Mouse (Mus musculus): Measurements from ENCODE around the gene Tm9sf3.

Gene Tm9sf3

DNA sequence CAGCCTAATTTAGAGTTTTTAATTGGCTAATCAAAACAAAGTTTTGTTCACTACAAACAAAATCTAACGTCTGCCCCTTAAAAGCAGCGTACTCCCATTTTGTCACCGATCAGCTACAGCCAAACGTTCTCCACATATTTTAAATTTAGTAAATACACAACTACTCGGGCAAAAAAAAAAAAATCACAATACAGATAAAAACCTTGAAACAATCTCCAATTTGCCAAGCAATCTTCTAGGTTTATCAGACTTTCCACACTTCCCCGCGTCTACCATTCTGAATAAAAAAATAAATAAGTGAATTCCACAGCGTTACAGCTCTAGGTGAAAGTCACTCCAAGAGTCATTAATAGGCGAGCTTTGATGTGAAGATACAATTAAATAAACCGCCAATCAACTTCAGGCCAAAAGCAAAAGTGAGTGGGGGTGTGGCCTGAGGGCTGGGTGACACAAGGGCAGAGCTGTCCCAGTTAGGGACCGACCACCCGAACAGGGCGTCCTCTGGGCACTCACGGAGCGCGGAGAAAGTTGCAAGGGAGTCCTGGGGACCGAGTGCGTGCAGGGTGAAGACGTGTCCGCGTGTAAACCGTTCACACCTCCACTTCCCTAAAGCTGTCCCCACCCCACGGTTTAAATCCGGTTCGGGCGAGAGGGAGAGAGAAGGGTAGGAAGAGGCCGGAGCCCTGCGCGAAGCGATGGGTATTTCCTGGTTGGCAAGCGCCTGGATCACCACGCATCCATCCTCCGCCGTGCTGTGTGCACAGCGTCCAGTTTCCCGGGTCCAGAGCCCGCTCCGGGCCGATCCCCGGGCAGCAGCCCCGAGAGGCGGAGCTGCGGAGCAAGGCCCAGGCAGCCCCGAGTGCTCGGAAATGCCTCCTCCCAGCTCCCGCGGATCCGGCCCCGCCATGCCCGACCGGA, 826 bp downstream of the Tm9sf3 start:
- peak; percentile 70 for DNase-seq (ENCODE audit: low spot score)

DNA sequence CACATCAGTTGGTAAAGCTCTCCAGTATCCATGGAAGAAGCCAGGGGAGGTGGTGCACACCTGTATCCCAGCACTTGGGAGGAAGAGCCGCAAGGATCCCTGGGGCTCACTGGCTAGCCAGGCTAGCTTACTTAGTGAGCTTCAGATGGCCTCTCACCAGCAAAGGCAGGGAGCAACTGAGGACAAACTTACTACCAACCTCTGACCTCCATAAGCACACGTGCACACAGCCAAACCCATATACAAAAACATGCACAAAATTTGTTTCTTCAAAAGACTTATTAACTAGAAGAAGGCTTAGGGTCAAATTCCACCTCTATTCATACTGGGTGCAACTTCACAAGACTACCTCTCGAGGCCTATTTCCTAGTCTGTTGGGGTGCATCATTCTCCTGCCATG, 3.1 kb downstream of the Tm9sf3 start:
- DNase-seq (ENCODE audit: low spot score) = no peak

DNA sequence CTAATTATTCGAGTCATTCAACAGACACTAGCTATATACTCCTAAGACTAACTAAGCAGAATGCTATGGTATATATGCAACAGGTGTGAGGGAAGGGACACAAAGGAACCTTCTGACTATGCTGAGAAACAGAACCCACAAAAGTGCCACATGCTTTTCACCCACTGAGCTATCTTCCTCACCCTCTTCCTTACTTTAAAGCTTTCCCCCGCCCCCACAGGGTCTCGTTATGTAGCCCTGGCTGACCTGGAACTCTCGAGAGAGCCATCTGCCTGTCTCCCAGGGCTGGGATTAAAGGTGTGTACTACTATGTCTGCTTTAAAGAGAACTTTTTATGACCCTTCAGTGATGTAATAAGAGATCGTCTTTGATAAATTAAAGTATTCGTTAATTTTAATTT, 4.5 kb downstream of the Tm9sf3 start:
- DNase-seq (ENCODE audit: low spot score) = no peak

DNA sequence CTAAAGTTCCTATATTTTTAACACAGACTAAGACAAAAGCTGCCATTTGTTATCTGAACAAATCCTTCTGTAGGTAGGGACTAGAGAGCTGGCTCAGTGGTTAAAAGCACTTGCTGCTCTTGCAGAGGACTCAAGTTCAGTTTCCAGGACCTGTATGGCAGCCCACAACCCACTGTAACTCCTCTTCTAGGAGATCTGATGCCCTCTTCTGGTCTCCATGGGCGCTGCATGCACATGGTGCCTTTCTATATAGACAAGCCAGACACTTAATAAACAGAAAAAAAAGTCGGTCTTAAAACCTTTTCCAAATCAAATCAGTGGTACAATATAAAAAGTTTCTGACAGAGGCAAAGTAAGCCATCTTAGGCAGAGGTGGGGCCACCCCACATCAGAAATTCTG, 5.1 kb downstream of the Tm9sf3 start:
- peak; percentile 47 for DNase-seq (ENCODE audit: low spot score)

DNA sequence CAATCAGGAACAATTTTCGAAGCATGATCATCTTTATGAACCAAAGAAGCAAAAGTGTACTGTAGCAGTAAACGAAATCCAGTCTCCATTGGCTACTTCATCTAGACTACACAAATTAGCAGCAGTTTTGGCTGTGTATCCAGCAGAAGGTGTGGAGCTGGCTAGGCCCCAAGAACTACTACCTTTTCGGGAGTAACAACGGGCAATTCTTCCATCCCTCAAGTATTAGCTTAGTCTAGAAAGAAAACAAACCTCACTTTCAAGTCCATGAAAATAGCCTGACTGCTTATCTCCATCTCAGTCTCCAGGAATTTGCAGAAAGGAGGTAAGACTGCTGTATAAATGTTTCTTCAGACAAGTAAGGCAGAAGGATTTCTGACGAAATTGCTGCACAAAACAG, 9.2 kb downstream of the Tm9sf3 start:
- no peak for DNase-seq (ENCODE audit: low spot score)

DNA sequence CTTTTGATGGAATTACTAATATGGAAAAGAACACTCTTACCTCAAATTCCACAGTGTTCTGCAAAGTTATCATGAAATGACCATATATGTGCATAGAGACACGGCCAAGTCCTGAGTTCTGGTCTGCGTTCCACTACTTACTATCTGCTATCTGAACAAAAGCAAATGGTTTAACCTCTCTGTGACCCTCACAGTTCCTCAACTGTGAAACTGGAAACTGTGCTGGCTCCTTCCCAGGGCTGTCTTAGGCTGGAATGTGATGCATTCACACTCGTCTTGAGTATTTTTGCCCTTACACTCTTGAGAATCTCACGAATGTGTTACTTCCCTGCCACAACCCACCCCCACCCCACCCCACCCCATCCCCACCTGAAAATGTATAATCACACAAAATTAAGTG, 14.8 kb downstream of the Tm9sf3 start:
- peak; percentile 30 for DNase-seq (ENCODE audit: low spot score)

DNA sequence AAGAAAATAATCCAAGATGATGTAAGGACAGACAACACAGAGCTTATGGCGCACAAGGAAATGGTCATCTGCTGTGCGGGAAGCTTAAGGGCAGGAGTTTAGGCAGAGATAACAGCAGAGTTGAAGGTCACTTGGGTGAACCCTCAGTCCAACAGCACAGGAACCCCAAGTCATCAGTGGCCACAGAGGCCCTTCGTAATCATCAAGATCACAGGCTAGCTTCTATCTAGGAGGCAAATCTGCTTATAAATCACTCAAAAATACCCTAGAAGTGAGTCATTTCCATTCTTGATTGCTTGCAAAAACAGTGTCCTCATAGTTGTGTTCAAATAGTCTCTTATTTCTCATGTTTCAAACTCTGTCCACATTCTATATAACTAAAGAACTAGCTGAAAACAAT, 15.5 kb downstream of the Tm9sf3 start:
- DNase-seq (ENCODE audit: low spot score) = no peak

DNA sequence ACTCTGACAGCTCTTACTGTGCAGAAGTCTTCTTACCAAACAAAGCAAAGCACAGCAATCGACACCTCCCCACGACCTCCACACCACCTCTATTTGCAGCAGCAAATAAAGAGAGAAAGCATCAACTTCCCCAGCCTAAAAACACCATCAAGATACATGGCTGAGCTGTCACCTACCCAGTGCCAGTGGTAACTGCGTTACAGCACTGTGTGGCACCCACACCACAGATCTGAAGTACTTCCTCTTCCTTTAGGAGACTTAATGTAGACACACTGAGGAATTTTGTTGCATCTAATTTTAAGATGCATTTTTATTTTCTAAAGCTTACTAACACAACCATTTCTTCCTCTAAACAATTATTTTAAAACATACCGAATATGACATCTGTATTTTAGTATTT, 17.5 kb downstream of the Tm9sf3 start:
- DNase-seq (ENCODE audit: low spot score) = no peak

DNA sequence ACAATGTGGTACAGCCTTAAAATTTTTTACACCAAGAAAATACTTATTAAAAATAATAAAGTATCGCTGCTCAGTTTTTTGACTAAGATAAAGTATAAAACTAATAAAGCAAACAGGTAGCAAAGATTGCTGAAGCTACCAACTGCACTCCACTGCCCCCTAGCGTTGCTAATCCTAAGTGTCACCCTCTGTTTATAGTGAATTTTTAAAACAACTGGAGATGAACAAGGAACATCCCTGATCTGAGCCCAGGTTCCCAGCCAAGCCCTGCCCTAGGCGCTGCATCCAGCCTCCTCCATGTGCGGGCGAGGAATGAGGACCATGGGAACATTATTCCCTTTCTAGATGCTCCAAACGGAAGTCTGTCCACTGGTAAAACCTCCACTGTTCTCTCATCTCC, 19.2 kb downstream of the Tm9sf3 start:
- DNase-seq (ENCODE audit: low spot score) = peak; percentile 59

DNA sequence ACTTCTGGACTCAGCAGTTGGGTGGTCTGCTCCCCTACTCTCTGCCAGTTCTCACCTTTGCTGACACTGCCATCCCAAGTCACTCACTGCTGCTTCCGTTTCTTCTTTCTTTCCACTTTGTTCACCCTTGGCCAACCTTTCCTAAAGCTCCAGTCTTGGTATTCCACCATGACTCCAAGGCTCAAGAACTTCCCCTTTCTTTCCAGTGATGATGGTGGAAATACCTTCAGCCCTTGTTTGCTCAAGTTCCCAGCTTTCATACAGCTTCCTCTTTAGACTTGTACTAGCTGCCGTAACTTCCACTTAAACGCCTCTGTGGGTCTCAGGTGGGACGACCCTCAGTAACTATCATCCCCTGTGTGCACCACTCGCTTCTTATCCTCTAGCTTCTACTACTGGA, 21.8 kb downstream of the Tm9sf3 start:
- DNase-seq (ENCODE audit: low spot score) = no peak

DNA sequence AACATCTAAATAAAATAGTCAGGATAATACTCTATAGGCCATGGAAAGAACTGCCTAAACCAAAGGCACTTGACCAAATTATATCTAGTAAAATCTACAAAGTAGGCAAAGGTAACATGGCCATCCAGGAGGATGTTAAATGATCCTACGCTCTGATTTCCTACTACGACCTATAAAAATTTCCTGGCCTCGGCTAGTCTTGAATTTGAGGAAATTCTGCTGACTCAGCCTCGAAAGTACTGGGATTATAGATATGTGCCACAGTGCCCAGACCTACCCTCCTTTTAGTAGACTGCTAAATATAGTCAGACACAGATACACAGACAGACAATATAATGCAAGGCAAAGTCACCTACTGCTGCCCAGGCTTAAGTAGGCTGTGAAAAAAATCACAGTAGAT, 30.1 kb downstream of the Tm9sf3 start:
- DNase-seq (ENCODE audit: low spot score) = no peak

DNA sequence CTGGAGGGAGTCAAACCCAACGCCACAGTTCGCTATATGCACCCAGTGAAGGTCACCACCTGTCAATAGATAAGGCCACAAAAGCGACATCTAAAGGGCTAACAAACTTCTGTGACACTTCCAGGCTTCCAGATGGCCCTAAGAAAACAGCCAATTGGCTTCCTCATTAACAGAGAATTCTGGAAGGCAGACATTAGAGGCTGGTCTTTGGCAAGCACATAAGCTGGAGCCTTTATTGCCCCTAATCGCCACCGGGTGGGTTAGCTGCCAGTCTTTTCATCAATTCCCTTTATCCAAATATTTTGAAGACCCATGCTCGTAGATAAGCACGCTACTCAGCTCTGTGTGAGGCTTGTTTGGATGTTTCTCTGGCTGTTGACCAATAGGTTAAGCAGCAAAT, 55.5 kb downstream of the Tm9sf3 start:
- DNase-seq (ENCODE audit: low spot score) = no peak

DNA sequence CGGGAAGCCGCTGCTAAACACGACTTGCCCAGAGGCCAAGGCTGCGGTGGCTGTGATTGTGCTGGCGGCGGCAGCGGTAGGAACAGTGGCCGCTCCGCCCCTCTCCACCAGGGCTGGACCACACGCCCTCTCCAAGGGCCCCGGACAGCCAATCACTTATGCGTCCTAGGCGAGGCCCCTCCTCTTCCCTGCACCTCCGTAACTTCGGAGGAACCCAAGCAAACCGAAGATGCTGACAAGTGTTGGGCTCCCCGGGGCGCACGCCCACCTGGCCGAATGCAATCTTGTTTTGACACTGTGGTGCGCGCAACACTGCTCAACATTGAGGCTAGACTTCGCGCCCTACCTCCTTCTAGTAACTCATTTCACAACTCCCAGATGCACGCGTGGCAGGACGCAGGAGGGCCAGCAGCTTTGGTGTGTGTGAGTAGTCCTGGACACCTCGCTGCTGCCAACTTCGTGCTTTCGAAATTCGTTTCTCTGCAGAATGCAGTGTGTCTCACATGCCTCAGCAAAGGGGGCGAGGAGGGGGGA, 56.9 kb downstream of the Tm9sf3 start, which contains the start of gene Tll2:
TSS of gene Tll2 (minus strand) at position 25 of the 534 bp plus-strand sequence.
- DNase-seq (ENCODE audit: low spot score) = no peak

DNA sequence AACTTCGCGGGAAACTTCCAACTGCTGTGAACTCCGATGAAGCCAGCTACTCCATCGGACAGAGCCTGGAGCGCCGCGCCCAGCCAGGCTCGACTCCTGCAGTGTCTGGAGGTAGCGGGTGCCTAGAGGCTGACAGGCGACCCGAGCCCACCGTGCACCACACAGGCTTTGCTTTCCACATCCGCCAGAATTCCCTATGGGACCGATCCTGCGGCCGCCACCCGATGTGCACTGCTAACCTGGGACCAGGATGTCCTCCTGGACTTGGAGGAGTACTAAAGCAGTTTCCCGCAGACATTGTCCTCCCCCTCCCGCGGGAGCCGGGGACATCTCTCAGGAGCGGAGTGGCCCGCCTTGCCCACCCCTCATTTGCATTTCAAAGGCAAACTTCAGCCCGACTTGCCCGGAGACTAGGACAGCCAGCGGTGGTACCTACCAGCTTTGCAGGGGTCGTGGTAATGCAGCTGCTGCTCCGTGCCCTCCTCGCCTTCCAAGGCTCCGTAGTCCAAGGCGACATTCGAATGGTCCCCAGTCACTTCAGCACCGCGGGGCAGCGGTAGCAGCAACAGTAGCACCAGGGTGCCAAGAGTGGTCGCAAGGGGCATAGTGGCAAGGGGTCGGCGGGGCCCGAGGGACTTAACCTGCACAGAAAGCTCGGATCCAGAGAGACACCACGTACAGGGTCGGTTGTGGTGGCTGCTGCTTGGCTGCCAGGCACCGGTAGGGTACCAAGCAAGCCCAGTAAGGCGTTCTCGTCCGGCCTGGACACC, 57.6 kb downstream of the Tm9sf3 start:
- no peak for DNase-seq (ENCODE audit: low spot score)

DNA sequence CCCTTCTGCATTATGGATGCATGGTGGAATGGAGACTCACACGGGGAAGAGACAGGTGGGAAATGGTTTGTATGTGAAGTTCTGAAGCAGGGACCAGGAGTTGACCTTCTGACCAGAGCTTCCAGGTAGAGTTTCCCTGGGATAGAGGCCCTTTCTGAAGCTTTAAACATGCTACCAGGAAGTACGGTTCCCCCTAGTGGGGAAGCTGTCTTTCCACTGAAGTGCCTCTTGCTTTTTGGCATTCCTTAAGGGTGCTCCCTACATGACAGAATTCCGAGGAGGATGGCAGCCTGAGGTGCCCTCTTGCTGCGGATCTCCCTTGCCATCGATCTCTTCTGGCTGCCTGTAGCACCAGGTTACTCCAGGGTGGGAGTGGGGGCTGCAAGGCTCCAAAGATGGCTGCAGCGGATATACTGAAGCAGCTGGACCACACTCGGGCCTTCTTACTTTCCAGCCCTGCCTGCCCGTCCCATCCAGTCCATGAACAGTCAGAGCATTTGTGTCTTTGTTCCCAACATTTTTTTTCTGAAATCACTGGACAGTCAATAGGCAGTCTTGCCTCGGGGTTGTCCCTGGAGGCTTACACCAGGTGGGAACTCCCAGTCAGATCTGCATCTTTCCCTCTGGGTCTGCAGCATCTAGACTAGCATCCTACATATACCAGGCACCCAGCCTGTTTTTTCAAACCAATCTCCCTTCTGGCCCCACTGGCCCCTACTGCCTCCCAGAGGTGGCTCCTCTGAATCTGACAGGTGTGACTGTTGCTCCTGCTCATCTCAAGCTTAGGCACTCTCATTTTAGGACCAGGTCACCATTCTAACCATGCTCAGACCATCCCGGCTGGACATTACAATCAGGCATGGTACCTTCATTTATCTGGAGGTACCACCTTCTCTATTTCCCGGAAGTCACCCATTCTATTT, 59.4 kb downstream of the Tm9sf3 start:
- peak; percentile 66 for DNase-seq (ENCODE audit: low spot score)

DNA sequence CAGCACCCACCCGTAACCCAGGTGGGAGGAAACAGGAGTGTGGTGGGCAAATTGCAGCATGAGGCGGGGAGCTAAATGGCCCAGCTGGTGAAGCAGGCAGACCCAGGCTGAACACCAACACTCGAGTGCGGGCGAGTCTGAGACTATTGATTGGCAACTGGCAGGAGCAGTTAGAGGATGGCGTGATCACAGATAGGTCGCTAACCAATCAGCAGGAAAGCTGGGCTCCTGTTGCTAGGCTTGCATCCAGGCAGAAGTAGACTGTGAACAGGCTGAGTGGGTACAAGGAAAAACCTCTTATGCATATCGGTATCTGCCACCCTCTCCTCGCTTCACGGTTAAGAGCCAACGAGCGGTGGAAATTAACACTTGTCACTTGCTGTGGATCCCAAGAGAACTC, 66.2 kb downstream of the Tm9sf3 start:
- no peak for DNase-seq (ENCODE audit: low spot score)

DNA sequence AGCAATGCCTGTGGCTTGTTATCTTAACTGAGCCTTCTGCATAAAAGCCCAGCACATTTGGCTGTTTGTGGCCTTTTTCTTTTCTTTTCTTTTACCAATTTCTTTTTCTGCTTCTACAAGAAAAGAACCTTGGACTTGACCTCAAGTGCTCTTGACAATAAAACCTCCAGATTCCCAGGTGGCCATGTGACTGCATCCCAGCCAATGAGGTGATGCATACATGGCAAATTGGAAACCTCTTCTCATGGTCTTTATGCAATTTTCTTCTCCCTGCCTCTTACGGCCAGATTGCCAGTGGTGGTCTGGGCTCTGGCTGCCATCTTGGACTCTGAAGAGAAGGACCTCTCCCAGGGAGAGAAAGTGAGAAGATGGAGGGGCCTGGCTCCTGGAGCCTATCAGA, 70.4 kb downstream of the Tm9sf3 start:
- no peak for DNase-seq (ENCODE audit: low spot score)

DNA sequence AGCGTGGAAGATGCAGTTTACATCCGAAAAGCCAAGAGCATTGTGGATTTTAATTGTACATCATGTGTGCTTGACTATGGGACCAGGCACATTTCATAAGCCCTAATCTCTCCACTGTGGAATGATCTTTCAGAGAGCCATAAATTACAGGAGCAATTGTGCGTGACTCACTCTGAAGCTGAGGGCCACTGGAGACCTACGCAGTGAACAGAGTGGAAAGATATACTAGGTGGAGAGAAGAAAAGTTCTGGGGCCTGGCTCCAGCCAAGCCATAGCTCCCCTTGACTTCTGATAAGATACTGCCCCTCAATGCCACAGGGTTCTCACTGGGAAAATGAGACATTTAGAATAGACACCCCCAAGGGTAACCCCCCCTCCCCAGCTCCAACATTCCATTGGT, 70.8 kb downstream of the Tm9sf3 start:
- DNase-seq (ENCODE audit: low spot score) = no peak

DNA sequence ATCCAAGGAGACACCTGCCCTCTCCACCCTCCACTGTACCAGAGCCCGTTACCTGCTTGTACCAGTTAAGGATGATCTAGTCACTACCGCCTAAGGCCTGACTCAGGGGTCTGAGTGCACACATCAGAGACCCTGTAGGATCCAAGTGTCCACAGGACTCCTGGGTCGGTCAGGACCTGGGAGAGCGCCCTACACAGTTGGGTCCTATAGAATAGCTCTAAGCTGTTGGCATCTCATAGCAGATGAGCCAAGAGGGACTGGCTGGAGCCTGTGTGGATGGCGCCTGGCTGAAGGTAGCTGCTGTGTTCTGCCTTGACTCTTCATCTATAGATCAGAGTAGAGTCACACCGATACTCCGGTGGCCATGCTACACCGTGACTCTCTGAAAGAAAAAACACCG, 72.1 kb downstream of the Tm9sf3 start:
- DNase-seq (ENCODE audit: low spot score) = no peak

DNA sequence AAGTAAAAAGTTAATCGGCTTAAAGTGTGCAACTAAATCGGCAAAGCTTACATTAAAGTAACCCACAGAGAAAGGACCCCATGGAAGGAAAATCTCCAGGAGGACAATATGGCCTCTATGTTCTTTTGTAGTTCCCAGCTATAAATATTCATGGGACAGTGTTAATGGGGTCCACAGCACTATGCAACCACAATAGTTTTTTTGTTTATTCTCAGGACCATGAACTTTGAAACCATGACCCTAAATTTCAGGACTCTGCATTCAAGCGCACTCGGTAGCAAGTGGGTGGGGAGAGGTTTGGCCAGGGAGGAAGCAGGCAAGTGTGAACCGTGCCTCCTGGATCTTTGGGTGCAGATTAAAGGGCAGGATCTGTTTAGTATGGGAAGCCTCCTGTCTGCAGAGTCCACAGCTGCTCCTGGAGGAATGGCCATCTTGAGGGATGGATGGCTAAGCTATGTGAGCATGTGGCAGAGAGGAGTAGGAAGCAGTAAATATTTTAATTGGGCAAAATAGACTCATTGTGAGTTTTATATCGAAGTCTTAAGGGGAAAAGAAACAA, 72.8 kb downstream of the Tm9sf3 start:
- no peak for DNase-seq (ENCODE audit: low spot score)

DNA sequence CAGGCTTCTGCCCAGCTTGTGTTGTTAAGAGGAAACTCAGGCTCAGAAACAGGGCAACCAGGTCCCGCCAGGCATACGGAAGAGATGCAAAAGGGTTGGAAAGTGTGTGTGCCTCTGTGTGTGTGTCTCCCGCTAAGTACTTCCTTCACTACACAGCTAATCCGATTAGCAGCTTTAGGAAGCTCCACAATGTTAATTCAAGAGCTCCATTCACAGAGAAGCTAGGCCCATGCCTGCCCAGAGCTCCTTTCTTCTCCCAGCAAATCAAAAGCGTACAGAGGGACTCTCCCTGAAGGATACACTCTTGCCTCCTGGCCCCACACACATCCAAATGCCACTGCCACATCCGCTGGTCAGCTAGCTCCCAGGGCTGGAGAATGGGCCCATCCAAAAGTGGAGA, 86.5 kb downstream of the Tm9sf3 start:
- DNase-seq (ENCODE audit: low spot score) = no peak

DNA sequence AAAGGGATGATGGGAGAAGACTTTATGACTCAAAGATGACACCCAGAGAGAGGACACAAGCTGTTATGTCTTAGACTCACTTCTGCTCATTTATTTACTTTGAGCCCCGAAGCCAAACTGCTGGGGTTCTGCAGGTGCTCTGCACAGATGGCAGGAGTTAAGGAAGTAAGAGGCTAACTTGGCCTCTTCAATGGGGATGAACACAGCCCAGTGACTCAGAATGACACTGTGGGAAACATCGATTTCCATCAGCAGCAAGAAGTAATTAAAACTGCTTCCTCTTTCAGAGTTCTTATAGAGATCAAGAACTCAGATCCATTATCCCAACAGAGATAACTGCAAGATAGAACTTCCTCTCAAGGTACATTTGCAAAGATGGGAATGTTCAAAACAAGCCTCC, 86.9 kb downstream of the Tm9sf3 start:
- no peak for DNase-seq (ENCODE audit: low spot score)
